Mouse (Mus musculus) kidney, embryonic 16.5 days (tissue): ENCODE data around the gene Lekr1. TPM values are rescaled to one million over a fixed set of nuclear protein-coding genes. Genes with fewer than 3 reads are reported as not detected.
A peak's percentile ranks its signal among the peaks of the same experiment; 100 is the strongest.

Experiments used
- ATAC-seq: fragments of 200-750 bp; cut with Nextera tagmentation; 2 replicates; pipeline ENCODE4 v1.8.0; 2017; ENCODE audit warnings: moderate TSS enrichment; ENCODE audit not compliant: low FRiP score, low TSS enrichment
- H3K27ac ChIP-seq: fragments of 300-500 bp; sonication (generic); 2 replicates; pipeline ENCODE4 v1.5.1; 2014; ENCODE audit warnings: low read length
- H3K27me3 ChIP-seq: fragments of 300-500 bp; sonication (generic); 2 replicates; pipeline ENCODE4 v1.6.1; 2014; ENCODE audit warnings: low read length, control low read depth, mixed read lengths; ENCODE audit not compliant: insufficient read depth
- H3K36me3 ChIP-seq: fragments of 300-500 bp; sonication (generic); 2 replicates; pipeline ENCODE4 v1.6.1; 2014; ENCODE audit warnings: low read length, control low read depth, mixed read lengths; ENCODE audit not compliant: insufficient read depth
- H3K4me1 ChIP-seq: fragments of 300-500 bp; sonication (generic); 2 replicates; pipeline ENCODE4 v1.6.1; 2014; ENCODE audit warnings: low read length, control low read depth, mixed read lengths; ENCODE audit not compliant: insufficient read depth
- H3K4me2 ChIP-seq: fragments of 300-500 bp; sonication (generic); replicated peaks from 2 replicates; pipeline ENCODE4 v1.6.1; 2014; ENCODE audit warnings: low read depth, low read length
- H3K4me3 ChIP-seq: fragments of 300-500 bp; sonication (generic); 2 replicates; pipeline ENCODE4 v1.5.1; 2014; ENCODE audit warnings: mild to moderate bottlenecking, low read length
- H3K9ac ChIP-seq: fragments of 300-500 bp; sonication (generic); replicated peaks from 2 replicates; pipeline ENCODE4 v1.6.1; 2014; ENCODE audit warnings: low read length
- H3K9me3 ChIP-seq: fragments of 300-500 bp; sonication (generic); 2 replicates; pipeline ENCODE4 v1.6.1; 2016; ENCODE audit warnings: low read length, control low read depth
- WGBS: fragments of 180-500 bp; shearing (Covaris S2); extraction: QIAGEN DNeasy Blood & Tissue Kit; methylation state at CpG from one replicate; pipeline ENCODE4 v1.1.7; 2014; 5-methylcytosine and 5-hydroxymethylcytosine counted together
- polyA plus RNA-seq: library from polyadenylated mRNA; unstranded; fragments of >200 nt; fragmentation: Nextera tagmentation; extraction: Ambion mirVana; gene quantifications from 2 replicates; pipeline ENCODE4 v1.2.1, GENCODE M21; 2015

The Lekr1 gene
- polyA plus RNA-seq, 1 experiment from 2014 or later = 7.7 TPM

DNA sequence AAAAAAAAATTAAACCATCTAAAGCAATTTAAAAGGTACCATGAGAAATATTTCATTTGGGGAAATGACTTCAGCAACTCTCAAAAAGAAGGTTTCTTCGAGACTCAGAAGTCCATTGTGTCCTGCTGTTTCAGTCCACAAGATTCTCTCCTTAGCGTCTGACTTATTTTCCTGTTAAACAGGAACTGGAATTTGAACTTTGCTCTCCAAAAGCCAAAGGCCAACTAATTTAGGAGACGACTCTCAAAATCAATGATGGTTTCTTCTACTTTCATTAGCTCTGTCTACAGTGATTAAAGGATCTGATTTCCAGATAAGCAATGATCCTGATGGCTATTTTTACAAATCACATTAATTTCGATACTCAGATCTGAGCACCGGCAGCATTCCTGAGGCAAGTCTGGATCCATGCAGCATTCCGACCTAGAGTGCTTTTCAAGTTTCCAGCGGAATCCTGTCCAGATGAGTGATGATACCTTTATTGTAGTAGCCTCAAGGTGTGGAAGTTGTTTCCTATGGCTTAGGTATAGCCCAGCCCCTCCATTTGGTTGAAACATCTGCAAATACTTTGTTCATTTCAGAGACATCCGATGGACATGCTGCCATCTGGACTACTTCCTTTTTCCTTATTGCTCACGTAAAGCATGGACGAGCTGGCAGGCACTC, 11.4 kb upstream of the Lekr1 start:
- no peak for ATAC-seq
- Histone ChIP-seq H3K36me3 (no peaks in the 10 kb centered on the region), H3K9ac (no peak overlapping the region), H3K27me3 (peaks cover 19% of the 10 kb centered on the region), H3K4me3 (no peak overlapping the region), H3K27ac (no peak overlapping the region), H3K4me2 (no peak overlapping the region), H3K4me1 (peaks cover 18% of the 10 kb centered on the region), H3K9me3 (no peaks in the 10 kb centered on the region)
- 38% methylated on average over 10 of the region's 10 CpGs for whole genome bisulfite sequencing

GRCm38 (mm10) chr3:65656451-65656850, 9.6 kb upstream of the Lekr1 start:
- 80% methylated on average over 7 of the region's 7 CpGs for WGBS
- ATAC-seq = no peak

GRCm38 (mm10) chr3:65656902-65657660, 8.9 kb upstream of the Lekr1 start:
- H3K4me1 ChIP-seq = peaks cover 15% of the 10 kb centered on the region
- no peak overlapping the region for H3K27ac ChIP-seq
- H3K36me3 ChIP-seq = no peaks in the 10 kb centered on the region
- no peak for ATAC-seq
- no peak overlapping the region for H3K9ac ChIP-seq
- 63% methylated on average over 12 of the region's 12 CpGs for WGBS
- H3K27me3 ChIP-seq = peaks cover 19% of the 10 kb centered on the region
- H3K9me3 ChIP-seq = no peaks in the 10 kb centered on the region
- no peak overlapping the region for H3K4me2 ChIP-seq
- H3K4me3 ChIP-seq = no peak overlapping the region

More at GRCm38 (mm10) chr3:65656451-65656850, 9.6 kb upstream of the Lekr1 start:
- Histone ChIP-seq H3K9me3 (no peaks in the 10 kb centered on the region), H3K4me1 (peaks cover 15% of the 10 kb centered on the region), H3K27ac (no peak overlapping the region), H3K36me3 (no peaks in the 10 kb centered on the region), H3K9ac (no peak overlapping the region), H3K4me2 (no peak overlapping the region), H3K4me3 (no peak overlapping the region), H3K27me3 (peaks cover 19% of the 10 kb centered on the region)

DNA sequence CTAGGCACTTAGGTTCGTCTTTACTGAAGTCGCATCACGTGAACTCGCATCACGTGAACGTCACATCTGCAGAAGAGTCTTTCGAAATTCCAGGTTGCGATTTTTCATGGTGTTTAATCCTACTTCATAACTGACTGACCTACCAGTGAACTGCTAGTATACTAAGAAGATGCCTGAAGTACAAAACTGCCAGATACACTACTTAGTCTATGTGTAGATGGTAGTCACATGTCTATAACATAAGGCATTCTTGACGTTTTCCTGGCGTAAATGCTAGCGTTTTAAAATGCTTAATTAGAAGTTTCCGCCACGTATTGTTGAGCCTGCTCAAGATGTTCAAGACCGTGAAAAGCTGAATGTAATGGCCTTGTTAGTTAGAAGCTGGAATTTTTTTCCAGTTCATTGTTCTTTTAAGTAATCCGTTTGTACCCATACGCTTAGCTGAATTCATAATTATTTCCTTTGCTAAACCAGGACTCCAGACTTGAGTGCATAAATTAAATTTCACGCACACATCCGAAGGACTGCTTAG, 7.9 kb upstream of the Lekr1 start:
- peak overlapping the region; percentile 97 for H3K4me2 ChIP-seq
- H3K4me3 ChIP-seq = peak overlapping the region; percentile 68
- peak overlapping the region; percentile 84 for H3K9ac ChIP-seq
- WGBS = 24% methylated on average over 18 of the region's 18 CpGs
- H3K36me3 ChIP-seq = no peaks in the 10 kb centered on the region
- ATAC-seq = no peak
- peaks cover 19% of the 10 kb centered on the region for H3K27me3 ChIP-seq
- H3K4me1 ChIP-seq = peaks cover 14% of the 10 kb centered on the region
- H3K9me3 ChIP-seq = no peaks in the 10 kb centered on the region
- no peak overlapping the region for H3K27ac ChIP-seq

GRCm38 (mm10) chr3:65658721-65659619, 7.1 kb upstream of the Lekr1 start:
- under 1% methylated on average over 72 of the region's 72 CpGs for WGBS
- H3K27ac ChIP-seq = peak overlapping the region; percentile 79
- peak overlapping the region; percentile 97 for H3K4me2 ChIP-seq
- H3K9me3 ChIP-seq = no peaks in the 10 kb centered on the region
- H3K9ac ChIP-seq = peak overlapping the region; percentile 84
- H3K4me1 ChIP-seq = peaks cover 11% of the 10 kb centered on the region
- peaks cover 19% of the 10 kb centered on the region for H3K27me3 ChIP-seq
- peak; percentile 93 for ATAC-seq
- peak overlapping the region; percentile 68 for H3K4me3 ChIP-seq
- H3K36me3 ChIP-seq = no peaks in the 10 kb centered on the region

- no peak; the same call in 1 of the 2 replicates for ATAC-seq
- H3K4me2 ChIP-seq = peak overlapping the region; percentile 97
- WGBS = 3% methylated on average over 9 of the region's 9 CpGs
Measured at GRCm38 (mm10) chr3:65659620-65659932, 6.5 kb upstream of the Lekr1 start.

DNA sequence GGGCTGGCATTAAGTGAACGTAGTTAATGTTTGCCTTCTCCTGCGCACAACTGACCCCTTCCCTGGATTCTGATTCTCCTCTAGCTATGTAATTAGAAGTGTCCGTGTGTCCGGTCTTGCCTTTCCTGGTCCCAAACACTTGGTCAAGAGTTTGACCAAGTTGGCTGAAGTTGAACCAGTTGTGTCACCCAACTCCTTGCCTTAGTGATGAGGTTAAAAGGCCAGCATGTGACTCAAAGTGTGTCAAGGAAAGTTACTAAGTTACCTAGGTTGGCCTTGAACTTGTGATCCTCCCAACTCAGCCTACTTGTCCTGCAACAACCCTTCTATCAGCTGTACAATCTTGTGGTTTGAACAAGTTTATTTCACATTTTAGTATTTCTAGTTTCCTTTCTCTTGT, 5.7 kb upstream of the Lekr1 start:
- no peak overlapping the region for H3K4me3 ChIP-seq
- no peaks in the 10 kb centered on the region for H3K9me3 ChIP-seq
- H3K27ac ChIP-seq = no peak overlapping the region
- WGBS = 75% methylated on average over 4 of the region's 4 CpGs
- peaks cover 19% of the 10 kb centered on the region for H3K27me3 ChIP-seq
- no peak overlapping the region for H3K9ac ChIP-seq
- peaks cover 11% of the 10 kb centered on the region for H3K4me1 ChIP-seq
- no peaks in the 10 kb centered on the region for H3K36me3 ChIP-seq
- ATAC-seq = no peak
- H3K4me2 ChIP-seq = no peak overlapping the region

More at GRCm38 (mm10) chr3:65659620-65659932, 6.5 kb upstream of the Lekr1 start:
- Histone ChIP-seq H3K9ac (peak overlapping the region; percentile 84), H3K9me3 (no peaks in the 10 kb centered on the region), H3K27me3 (peaks cover 19% of the 10 kb centered on the region), H3K4me3 (peak overlapping the region; percentile 68), H3K27ac (peak overlapping the region; percentile 79), H3K36me3 (no peaks in the 10 kb centered on the region), H3K4me1 (peaks cover 11% of the 10 kb centered on the region)

DNA sequence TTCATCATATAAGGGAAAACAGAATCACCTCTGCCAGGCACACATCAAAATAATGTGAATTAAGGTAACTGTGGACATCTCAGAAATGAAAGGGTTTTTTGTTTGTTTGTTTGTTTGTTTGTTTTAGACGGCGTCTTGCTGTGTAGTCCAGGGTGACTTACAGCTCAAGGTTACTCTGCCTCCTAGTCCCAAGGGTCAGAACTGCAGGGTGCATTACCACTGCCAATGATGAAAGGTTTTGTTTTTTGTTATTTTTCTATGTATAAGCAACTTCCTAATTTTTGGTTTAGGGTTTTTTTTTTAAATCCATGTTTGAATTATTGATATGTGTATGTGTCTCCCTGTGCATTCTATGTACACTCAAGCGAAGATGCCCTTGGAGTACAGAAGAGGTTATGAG, 4.3 kb upstream of the Lekr1 start:
- WGBS = 69% methylated on average over 3 of the region's 3 CpGs

GRCm38 (mm10) chr3:65663176-65663575, 2.9 kb upstream of the Lekr1 start:
- Histone ChIP-seq H3K9me3 (no peaks in the 10 kb centered on the region), H3K4me3 (no peak overlapping the region), H3K36me3 (no peaks in the 10 kb centered on the region), H3K4me1 (peaks cover 13% of the 10 kb centered on the region), H3K4me2 (no peak overlapping the region), H3K27me3 (peaks cover 1% of the 10 kb centered on the region; the same call in 1 of the 2 replicates), H3K9ac (no peak overlapping the region), H3K27ac (no peak overlapping the region)
- 77% methylated on average over 11 of the region's 11 CpGs for WGBS
- ATAC-seq = no peak

More for the DNA sequence above, 4.3 kb upstream of the Lekr1 start:
- Histone ChIP-seq H3K36me3 (no peaks in the 10 kb centered on the region), H3K9me3 (no peaks in the 10 kb centered on the region), H3K4me3 (no peak overlapping the region), H3K27ac (no peak overlapping the region), H3K9ac (no peak overlapping the region), H3K27me3 (peaks cover 14% of the 10 kb centered on the region), H3K4me2 (no peak overlapping the region), H3K4me1 (peaks cover 15% of the 10 kb centered on the region)
- no peak for ATAC-seq
